Mouse (Mus musculus): Measurements from ENCODE around the gene Armc8.

Gene Armc8

DNA sequence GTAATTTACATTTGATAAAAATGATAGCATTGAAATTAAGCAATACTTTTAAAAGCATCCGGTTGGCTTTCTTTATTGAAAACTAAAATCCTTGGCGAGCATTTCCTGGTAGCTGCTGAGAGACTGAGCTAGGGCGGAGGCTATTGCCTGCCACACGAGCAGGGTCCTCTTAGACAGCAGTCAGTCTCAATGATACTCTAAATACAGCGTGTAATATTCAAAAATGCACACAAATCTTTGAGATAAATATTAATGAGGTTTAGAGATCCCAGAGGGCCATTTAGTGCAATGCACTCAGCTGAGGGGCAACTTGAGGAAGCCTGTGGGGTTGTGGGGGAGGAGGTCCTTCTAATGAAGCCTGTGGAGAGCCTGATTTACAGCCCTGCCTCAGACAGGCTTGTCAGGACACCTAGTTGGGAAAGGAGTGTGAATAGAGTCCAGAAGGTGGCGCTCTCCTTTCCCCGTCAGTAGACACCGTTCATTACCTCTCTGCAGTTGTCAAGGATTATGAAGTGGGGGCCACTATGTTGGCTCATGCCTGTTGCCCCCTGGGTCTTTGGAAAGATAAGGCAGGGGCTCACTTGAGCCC, 124.0 kb downstream of the Armc8 start:
- no peak for DNase-seq (ENCODE audit: low spot score)

DNA sequence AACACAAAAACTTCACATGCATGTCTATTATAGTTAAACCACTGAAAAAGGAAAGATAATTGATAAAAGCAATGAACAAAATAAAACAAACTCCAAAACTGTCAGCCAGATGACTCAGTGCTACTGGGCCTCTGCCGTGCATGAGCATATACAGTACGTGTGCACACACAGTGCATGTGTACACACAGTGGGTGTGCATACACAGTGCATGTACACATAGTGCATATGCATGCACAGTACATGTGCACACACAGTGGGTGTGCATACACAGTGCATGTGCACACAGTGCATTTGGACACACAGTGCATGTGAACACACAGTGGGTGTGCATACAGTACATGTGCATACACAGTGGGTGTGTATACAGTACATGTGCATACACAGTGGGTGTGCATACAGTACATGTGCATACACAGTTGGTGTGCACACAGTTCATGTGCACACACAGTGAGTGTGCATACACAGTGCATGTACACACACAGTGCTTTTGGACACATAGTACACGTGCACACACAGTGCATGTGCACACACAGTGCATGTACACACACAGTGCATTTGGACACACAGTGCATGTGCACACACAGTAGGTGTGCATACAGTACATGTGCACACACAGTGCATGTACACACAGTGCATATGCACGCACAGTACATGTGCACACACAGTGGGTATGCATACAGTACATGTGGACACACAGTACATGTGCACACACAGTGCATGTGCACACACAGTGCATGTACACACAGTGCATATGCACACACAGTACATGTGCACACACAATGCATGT, 126.9 kb downstream of the Armc8 start:
- DNase-seq (ENCODE audit: low spot score): no peak

DNA sequence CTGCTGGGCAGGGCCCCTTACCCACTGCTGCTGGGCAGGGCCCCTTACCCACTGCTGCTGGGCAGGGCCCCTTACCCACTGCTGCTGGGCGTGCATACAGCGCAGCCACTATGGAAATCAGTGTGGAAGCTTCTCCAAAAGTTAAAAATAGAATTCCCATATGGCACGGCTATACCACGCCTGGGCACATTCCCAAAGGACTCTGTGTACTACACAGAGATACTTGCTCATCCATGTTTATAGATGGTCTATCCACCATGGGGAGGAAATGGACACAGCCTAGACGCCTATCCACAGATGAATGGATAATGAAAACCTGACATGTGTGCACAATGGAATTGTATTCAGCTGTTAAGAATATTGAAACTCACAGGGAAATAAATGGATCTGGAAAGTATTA, 127.8 kb downstream of the Armc8 start:
- no peak for DNase-seq (ENCODE audit: low spot score)

DNA sequence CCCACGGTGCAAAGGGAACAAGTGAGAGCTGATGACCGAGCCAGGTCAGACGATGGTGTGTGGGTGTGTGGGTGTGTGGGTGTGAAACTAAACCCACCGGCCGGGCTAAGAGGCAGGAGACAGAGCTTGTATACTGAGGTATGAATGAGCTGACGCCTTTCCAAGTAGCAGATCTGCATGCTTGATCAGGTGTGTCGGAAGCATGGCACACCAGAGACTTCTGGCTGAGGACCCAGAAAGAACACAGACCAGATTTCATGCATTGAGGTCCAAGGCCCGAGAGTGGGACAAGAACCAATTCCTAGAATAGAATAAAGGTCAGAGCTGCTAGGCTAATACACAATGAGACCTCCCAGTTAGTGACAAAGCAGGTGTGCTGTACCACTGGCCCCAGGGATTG, 129.6 kb downstream of the Armc8 start:
- DNase-seq (ENCODE audit: low spot score): no peak

DNA sequence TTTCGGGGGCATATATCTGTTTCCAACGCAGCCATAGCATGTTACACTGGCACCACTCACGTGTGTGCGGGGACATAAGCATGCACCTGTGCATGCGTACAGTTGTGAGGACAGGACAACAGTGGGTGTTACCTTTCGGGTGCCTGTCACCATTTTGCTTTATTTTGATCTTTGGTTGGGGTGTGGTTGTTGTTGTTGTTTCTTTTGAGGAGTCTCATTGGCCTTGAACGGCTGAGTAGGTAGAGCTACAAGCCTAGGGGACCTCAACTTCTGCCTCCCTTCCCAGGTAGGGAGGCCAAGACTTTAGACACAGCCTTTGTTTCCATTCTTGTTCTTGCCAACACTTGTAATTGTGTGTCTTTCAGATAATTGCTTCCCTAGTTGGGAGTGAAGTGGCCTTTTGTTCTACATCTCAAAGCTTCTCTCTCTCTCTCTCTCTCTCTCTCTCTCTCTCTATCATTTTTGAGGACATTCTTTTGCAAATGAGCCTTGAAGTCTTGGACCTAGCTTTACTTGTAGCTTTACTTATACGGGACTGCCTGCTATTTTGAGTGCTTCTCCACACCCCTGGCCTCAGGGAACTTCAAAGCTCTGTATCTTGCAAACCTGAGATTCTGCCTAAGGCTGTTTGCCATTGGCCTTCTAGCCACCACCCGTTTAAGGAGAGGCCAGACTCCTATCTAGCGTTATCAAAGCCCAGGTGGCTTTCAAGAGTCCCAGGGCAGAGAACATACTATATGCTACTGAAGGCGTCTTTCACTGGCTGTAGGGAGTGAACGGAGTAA, 130.7 kb downstream of the Armc8 start:
- no peak for DNase-seq (ENCODE audit: low spot score)

DNA sequence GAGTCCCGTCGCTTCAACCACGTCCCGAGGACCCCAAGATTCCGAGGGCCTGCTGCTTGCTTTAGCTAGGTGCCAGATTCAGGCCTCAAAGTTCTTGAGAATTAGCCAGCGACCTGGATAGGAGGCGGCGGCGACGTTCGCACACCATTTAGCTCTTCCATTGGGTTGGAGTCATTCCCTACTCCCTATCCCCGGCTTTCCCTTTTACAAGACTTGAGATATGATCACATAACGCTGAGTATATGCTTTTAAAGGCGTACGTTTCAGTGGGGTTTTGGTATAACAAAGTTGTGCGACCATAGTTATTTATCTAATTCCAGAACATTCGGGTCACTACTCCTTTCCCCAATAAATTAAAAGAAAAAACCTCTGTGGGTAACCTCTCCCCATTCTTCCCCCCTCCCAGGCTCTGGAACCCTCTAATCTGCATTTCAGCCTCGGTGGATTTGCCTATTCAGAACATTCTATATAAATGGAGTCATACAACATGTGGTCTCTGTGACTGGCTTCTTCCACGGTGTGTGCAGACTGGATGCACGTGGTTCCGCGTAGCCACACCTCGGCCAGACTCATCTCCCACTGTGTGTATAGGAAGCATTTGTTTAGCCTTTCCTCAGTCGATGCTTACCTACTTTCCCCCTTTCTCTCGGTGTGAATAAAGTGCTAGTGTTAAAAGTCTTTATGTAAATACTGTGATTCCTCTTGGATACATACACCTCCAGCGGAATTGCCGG, 131.5 kb downstream of the Armc8 start, which contains the start of gene Mras:
Gene Mras (minus strand): TSS at position 351 of the 734 bp plus-strand sequence.
- no peak for DNase-seq (ENCODE audit: low spot score)

DNA sequence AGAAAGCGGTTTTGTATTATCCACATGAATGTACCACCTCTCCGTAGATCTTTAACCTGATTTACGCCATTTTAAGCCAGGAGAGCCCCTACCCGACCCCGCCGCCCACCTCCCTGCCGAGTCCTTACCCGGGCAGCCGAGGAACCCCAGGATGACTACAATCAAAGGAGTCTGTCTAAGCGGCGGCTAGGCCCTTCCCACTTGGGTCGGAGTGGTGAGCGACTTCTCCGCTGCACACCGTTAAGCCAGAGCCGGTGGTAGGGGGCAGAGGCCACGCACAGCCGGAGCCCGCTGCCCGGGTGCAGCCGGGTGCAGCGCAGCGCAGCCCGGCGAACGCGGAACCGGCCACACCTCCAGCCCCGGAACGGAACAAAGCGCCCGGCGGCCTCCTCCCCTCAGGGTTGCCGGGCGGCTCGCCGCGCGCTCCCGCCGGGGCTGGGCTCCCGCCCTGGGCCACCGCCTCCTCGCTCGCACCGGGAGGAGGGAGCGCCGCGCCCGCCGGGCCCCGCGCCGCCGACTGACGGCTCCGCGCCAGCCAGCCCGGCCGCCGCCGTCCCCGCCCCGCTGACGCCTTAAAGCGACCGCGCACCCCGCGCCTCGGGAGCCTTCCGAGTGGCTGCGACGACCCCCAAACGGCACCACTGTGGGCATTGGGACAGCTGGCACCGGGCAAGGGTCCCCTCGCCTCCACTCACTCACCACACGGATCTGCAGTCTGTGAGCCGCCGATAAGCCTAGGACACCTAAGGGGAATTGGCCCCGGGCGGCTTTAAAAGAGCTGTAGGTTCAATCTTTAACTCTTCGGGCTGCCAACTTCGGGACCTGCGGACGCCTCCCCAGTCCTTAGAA, 132.3 kb downstream of the Armc8 start:
- peak; percentile 11 for DNase-seq (ENCODE audit: low spot score)

DNA sequence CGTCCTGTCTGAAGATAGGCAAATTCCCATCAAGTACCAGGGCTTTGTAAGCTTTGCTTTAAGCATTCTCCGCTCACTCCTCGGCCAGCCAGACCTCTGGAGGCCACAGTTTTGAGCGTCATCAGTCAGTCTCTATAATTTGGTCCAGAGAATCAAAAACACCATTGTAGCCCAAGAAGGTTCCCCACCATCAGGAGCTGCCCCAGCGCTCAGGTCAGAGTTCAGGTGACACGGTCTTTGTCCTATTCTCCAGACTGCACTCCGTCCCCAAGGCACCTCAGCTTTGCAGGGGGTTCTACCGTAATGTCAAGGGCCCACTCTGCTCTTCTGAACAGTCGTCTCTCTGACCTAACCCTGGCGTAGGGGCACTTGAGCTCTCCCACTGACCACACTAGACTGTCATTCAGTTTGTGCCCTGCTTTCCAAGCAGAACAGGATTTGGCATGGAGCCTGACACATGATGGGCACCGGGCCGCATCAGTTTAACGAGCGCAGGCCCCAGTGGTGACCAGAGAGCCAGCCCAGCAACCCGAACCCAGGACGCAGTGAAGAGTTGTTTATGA, 133.0 kb downstream of the Armc8 start:
- DNase-seq (ENCODE audit: low spot score): no peak

DNA sequence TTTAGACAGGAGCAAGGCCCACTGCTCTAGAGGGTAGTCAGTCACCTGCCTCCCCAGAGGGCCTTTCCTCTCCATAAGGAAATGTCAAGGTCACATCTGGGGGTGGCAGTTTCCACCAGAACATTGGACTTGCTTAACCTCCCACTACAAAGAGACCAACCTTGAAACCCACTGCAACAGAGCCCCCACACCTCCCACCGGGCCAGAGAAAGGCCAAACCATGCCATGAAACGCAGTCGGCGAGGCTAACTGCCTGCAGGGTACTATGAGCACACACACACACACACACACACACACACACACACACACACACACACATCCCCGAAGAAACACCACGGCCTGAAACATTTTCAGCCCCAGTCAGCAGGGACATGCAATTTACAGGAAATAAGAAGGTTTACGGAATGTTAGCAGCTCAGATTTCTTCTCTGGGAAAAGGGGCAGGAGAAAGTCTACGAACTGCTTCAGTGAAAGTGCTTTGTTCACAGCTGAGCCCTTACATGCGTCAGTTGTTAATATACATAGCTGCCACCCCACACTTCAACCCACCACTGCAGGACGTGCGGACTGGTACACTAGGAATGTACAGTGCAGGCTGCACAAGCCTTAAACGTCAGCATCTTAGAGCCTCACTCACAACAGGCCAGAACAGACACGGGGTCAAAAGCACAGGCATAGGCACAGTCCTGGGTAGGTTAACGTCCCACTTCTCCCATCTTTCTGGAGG, 133.6 kb downstream of the Armc8 start:
- no peak for DNase-seq (ENCODE audit: low spot score)

DNA sequence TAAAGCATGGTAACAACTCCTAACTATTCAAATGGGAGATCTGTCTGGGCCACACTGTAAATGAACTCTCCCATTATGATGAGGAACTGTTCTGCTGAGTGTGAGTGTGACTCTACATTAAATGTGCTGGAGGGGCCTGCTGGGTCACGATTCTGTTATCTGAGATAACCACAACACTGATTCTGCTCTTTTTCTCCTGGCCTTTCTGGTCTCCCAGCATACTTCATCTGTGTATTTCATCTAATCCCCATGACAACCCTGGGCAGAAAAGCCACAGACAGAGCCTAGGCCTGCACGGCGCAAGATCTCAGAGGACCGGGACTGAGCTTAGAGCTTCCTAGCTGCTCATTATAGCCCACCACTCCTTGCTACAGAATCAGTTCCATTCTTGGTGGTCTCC, 136.2 kb downstream of the Armc8 start:
- DNase-seq (ENCODE audit: low spot score): no peak

DNA sequence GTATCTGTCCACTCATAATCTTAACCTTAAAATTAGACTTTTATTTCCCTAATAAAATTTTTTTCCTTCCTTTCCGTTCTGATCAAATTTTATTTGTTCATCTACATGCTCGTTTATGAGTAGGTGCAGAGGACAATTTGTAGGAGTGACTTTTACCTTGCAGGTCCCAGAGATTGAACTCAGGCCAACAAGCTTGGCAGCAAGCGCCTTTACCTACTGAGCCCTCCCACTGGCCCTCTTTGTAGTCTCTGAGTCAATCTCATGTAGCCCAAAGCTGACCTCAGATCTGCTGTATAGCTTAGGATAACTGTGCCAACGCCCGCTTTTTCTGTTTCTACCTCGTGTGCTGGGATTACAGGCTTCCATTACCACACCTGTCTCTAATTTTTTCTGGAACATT, 136.7 kb downstream of the Armc8 start:
- DNase-seq (ENCODE audit: low spot score): no peak

DNA sequence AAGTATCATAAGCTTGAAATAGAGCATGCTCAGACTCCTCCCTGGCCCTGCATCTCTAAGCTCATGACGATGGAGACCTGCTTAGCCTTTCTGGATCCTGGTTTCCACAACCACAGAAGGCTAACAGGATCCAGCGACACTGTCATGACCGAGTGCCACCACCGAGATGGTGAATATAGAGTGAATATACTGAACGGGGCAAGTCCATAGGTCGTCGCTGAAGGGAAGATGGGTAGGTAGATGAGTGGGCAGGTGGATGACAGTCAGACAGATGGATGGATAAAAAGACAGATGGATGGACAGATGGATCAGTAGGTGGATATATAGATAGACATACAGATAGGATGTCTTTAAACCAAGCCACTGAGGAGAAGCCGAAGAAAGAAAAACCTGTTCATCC, 137.4 kb downstream of the Armc8 start:
- no peak for DNase-seq (ENCODE audit: low spot score)

DNA sequence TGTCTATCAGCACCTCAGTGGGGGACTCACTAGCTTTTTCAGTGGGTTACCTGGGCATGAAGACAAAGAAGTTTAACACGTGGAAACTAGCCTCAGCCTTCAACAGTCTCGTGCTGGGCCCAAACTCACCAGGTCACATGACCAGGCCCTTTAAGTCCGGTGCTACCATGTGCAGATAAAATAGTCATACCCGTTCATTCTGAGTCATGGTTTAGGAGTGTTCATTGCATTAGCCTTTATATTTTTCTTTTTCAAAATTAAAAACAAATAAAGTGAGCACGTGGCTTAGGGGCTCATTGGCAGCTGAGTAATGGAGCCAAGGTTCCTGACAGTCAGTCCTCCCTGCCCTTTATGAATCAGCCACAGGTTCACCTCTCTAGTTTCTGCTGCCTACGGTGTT, 137.9 kb downstream of the Armc8 start:
- DNase-seq (ENCODE audit: low spot score): no peak

DNA sequence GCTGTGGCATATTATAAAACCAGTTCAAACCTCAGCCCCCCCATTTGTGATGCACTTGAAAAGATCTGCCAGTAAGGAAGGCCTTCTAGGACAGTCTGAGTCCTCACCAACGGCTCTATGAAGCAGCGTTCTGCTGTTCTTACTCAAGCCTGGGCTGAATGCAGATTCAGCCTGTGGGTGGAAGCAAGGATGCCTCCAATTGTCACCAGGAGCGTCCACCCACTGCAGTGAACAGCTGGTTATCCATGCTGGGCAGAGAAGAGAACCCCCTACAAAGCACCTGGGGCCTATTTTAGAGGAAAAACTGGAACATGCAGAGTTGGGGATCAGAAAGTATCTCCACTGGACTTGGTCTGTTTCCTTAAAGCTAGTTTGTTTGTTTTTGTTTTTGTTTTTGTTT, 138.9 kb downstream of the Armc8 start:
- no peak for DNase-seq (ENCODE audit: low spot score)

DNA sequence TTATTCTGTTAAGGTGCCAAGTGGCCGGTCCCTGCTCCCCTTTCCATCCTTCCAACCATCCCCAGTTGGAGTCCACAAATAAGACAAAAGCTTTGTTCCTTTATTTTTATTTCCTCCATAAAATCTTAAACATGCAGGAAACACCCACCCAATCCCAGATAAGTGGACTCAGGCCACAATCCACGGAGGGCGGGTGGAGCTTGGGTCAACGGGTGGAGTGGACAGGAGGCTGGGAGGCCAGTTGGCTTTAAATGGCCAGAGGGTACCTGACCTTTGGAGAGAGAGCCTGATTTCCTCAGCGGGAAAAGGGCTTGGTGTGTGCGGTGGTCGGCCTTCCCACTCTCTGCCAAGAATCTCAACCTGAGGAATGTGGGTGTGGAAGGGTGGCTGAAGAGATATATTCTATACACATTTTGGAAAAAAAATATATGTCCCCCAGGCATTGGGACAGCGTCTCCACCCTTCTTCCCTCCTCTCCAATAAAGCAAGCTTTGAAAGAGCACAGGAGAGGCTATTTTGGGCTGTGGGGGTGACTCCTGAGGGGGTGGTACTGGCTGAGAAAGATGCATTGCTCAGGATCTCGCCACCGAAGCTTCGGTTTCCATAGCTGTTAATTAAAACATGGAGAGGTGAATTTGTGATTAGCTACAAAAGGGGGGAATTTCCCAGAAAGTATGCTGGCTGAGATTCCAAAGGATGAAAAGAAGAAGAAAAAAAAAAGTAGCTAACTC, 139.9 kb downstream of the Armc8 start:
- DNase-seq (ENCODE audit: low spot score): no peak

Measured in spleen, adult 12 weeks (tissue).